Mouse (Mus musculus) inflammation-experienced regulatory T-cells, adult 6 months (primary cell): ENCODE results near the gene Ccdc6. TPM values are rescaled to one million over a fixed set of nuclear protein-coding genes. Genes with fewer than 3 reads are reported as not detected.
"Not testable (repeated sequence)": the region's sequence is repeated elsewhere in the genome, so short reads cannot be mapped to it uniquely, and the experiment has no call there.

Source experiments
- ATAC-seq: one replicate; pipeline ENCODE4 v1.8.0; 2017
- polyA plus RNA-seq, 3 experiments: library from polyadenylated mRNA; unstranded; fragments of 100-300 nt; shearing (Covaris generic); gene quantifications; one replicate each; pipeline ENCODE4 v1.2.1; 2017

Gene Ccdc6
- polyA plus RNA-seq, 3 experiments from 2014 or later = 25.6 to 31.5 (median 27.3) TPM

GRCm38 (mm10) chr10:70222231-70222630, 125.3 kb downstream of the Ccdc6 start:
- ATAC-seq = not testable (repeated sequence)

DNA sequence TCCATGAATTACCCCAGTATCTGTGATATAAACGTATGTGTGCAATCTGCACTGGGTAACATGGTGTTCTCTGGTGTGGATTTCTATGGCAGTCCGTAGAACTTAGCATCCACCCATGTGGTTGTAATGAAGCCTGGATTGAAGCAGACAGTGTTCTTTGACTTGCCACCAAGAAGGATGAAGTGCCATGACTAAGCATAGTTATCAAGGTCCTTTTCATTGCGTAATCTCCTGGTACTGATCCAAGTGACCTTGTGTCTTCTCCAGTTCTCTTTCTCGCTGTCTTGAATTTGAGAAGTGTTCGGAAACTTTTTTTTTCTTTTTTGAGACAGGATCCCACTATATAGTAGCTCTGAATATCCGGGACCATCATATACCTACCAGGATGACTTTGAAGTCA, 127.7 kb downstream of the Ccdc6 start:
- no peak for ATAC-seq

DNA sequence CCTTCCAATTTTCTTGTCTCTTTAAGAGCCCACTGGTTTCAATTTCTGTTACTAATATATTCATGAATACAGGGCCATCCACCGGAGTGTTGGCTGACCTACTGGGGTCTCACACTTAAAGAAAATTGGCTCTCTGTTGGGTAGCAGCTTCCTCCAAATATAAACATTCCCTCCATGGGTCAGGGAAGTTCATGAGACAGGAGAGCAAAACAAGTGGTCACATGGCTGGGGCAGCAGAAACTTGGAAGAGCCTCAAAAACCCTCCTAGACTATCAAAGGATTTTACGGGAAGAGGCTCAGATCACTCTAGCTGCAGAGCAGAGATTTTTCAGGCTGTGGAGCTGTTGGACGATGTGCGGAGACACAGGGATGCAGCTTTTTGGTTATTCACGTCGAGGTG, 128.8 kb downstream of the Ccdc6 start:
- no peak for ATAC-seq

GRCm38 (mm10) chr10:70226608-70227007, 129.7 kb downstream of the Ccdc6 start:
- ATAC-seq = no peak

DNA sequence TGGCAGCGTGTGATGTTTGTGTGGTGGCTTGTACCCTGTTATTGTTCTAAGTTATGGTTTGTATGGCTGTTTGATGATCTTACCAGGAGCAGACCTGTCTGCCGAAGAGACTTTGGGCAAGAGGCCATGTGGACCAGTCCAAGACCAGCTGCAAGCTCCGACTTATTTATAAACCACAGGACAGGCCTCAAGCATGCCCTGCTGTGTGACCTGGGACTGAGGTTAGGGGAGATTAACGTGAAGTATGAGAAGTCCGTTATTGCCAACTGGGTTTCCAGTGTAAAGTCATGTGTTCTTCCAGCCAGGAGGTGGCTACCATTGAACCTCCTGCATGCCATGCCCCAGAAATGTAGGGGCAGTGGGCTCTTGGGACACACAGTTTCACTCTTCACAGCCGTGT, 133.4 kb downstream of the Ccdc6 start:
- no peak for ATAC-seq

DNA sequence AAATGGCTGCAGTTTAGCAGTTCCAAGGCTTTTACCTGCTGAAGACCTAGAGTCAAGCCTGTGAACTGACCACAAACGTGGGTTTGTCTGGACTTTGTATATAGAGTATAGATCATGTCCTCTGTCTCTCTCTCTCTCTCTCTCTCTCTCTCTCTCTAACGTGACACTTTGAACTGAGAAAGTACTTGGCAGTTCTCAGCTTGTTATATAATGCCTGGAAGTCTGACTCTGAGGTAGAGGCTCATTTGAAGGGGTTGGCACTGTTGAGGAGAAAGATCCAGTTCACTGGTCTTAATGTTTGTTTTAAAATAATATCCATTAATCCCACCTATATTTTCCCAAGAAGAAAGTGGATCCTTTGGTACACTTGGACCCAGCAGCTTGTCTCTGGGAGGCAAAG, 141.0 kb downstream of the Ccdc6 start:
- no peak for ATAC-seq

Other genes with a start within 250 kb of the Ccdc6 start
- gene Mrln, start 107.5 kb downstream of the Ccdc6 start, polyA plus RNA-seq = not detected
- gene Slc16a9, start 148.0 kb downstream of the Ccdc6 start, polyA plus RNA-seq = not detected